Mouse (Mus musculus) liver, embryonic 12.5 days (tissue): ENCODE data around the gene Btbd35f20. TPM values are rescaled to one million over a fixed set of nuclear protein-coding genes. Genes with fewer than 3 reads are reported as not detected.
"Not testable (repeated sequence)": the region's sequence is repeated elsewhere in the genome, so short reads cannot be mapped to it uniquely, and the experiment has no call there.

Source experiments
- ATAC-seq: fragments of 200-750 bp; cut with Nextera tagmentation; 2 replicates; pipeline ENCODE4 v1.8.0; 2017; ENCODE audit warnings: moderate number of reproducible peaks, mild to moderate bottlenecking, moderate library complexity
- H3K27ac ChIP-seq: fragments of 300-500 bp; sonication (generic); 2 replicates; pipeline ENCODE4 v1.5.1; 2016; ENCODE audit warnings: mild to moderate bottlenecking
- H3K27me3 ChIP-seq: fragments of 300-500 bp; sonication (generic); replicated peaks from 2 replicates; pipeline ENCODE4 v1.6.1; 2016; ENCODE audit warnings: mild to moderate bottlenecking, moderate library complexity
- H3K36me3 ChIP-seq: fragments of 300-500 bp; sonication (generic); 2 replicates; pipeline ENCODE4 v1.6.1; 2016; ENCODE audit warnings: mild to moderate bottlenecking, moderate library complexity
- H3K4me1 ChIP-seq: fragments of 300-500 bp; sonication (generic); 2 replicates; pipeline ENCODE4 v1.6.1; 2016
- H3K4me2 ChIP-seq: fragments of 300-500 bp; sonication (generic); 2 replicates; pipeline ENCODE4 v1.6.1; 2016; ENCODE audit warnings: mild to moderate bottlenecking, moderate library complexity
- H3K4me3 ChIP-seq: fragments of 300-500 bp; sonication (generic); 2 replicates; pipeline ENCODE4 v1.5.1; 2016; ENCODE audit warnings: mild to moderate bottlenecking, moderate library complexity
- H3K9ac ChIP-seq: fragments of 300-500 bp; sonication (generic); 2 replicates; pipeline ENCODE4 v1.6.1; 2016; ENCODE audit warnings: mild to moderate bottlenecking, moderate library complexity
- H3K9me3 ChIP-seq: fragments of 300-500 bp; sonication (generic); replicated peaks from 2 replicates; pipeline ENCODE4 v1.6.1; 2016; ENCODE audit warnings: mild to moderate bottlenecking, moderate library complexity
- WGBS: fragments of 180-500 bp; shearing (Covaris S2); methylation state at CpG from one replicate; pipeline ENCODE4 v1.1.7; 2016; ENCODE audit not compliant: insufficient replicate concordance; 5-methylcytosine and 5-hydroxymethylcytosine counted together
- polyA plus RNA-seq: library from polyadenylated mRNA; unstranded; fragments of >200 nt; fragmentation: Nextera tagmentation; extraction: Ambion mirVana; gene quantifications from 2 replicates; pipeline ENCODE4 v1.2.1, GENCODE M21; 2016

The Btbd35f20 gene
- not detected in 2 replicates for polyA plus RNA-seq

- not testable (repeated sequence) for H3K27ac ChIP-seq, H3K36me3 ChIP-seq, H3K4me3 ChIP-seq, H3K27me3 ChIP-seq, H3K9ac ChIP-seq, H3K9me3 ChIP-seq, H3K4me2 ChIP-seq, H3K4me1 ChIP-seq, ATAC-seq
- WGBS: no CpG with 5 or more reads among the region's 4 CpGs
Measured at GRCm38 (mm10) chrX:4291145-4291544, at the start of gene Btbd35f20. Gene Btbd35f20, minus strand, starts transcription at chrX:4291245.

Other genes with a start within 250 kb of the Btbd35f20 start
- not detected in 2 replicates for gene Btbd35f28, start 94.7 kb downstream of the Btbd35f20 start, polyA plus RNA-seq
- not detected in 2 replicates for gene Btbd35f17, start 79.4 kb upstream of the Btbd35f20 start, polyA plus RNA-seq